Mouse (Mus musculus) cortical plate, adult 2 months (tissue): ENCODE measurements around the gene Mepe. TPM values are rescaled to one million over a fixed set of nuclear protein-coding genes. Genes with fewer than 3 reads are reported as not detected.

Source experiments
- H3K27ac ChIP-seq: fragments of 200-500 bp; 2 replicates; pipeline ENCODE4 v1.5.1; 2012; ENCODE audit warnings: low read length, control low read depth, inconsistent platforms; ENCODE audit not compliant: insufficient read depth
- H3K4me1 ChIP-seq: fragments of 200-500 bp; 2 replicates; pipeline ENCODE4 v1.6.1; 2011; ENCODE audit warnings: low read length; ENCODE audit not compliant: control insufficient read depth, insufficient read depth
- H3K4me3 ChIP-seq: fragments of 200-500 bp; 2 replicates; pipeline ENCODE4 v1.5.1; 2011; ENCODE audit warnings: mild to moderate bottlenecking, low read length, control low read depth; ENCODE audit not compliant: insufficient read depth
- CTCF ChIP-seq: fragments of 200-500 bp; IDR thresholded peaks from 2 replicates; pipeline ENCODE4 v1.5.1; 2011; ENCODE audit warnings: mild to moderate bottlenecking, control low read depth, low read length; ENCODE audit not compliant: insufficient read depth; ENCODE audit errors: extremely low read depth
- POLR2A ChIP-seq: fragments of 200-500 bp; IDR thresholded peaks from 2 replicates; pipeline ENCODE4 v1.6.1; 2011; ENCODE audit warnings: mild to moderate bottlenecking, low read length, control low read depth; ENCODE audit not compliant: insufficient read depth; ENCODE audit errors: extremely low read depth
- polyA plus RNA-seq: library from polyadenylated mRNA; depleted of rRNA; stranded (reverse); fragments of >200 nt; gene quantifications from 2 replicates; pipeline ENCODE4 v1.2.3, GENCODE M21; 2012

Gene Mepe
- polyA plus RNA-seq, 1 experiment, result not detected

DNA sequence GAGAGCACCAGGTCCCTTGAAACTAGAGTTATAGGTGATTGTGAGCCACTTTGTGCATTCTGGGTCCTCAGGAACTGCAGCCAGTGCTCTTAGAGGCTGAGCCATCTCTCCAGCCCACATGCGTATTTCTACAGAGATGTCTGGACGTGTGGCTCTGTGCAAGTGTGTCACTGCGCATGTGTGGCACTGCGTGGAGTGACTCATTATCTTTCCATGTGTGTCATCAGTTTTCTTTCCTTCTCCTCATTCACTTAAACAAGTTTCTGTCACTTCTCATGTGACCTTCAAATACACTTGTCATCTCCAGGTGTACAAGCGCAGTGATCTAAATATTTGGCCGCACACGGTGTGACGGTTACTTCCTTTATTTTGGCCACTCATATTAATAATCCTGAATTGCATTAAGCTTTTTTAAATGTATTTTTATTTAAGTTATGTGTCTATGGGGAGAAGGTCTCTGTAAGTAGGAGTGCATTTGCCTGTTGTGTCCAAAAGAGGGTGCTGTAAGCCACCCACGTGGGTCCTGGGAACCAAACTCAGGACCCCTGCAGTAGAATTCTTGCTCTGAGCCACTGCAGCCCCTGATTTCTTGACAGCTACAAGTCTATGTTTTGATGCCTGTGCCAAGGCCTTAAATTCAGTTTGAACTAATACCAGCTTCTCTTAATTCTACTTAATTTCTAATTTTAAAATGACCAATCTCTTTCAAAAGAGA, 19.6 kb downstream of the Mepe start:
- Histone ChIP-seq H3K4me3 (no peak overlapping the region), H3K27ac (no peak overlapping the region), H3K4me1 (no peaks in the 10 kb centered on the region; the same call in 1 of the 2 replicates)
- peak; percentile 34; the same call in 1 of the 2 replicates for TF ChIP-seq CTCF
- TF ChIP-seq POLR2A, result no peak

DNA sequence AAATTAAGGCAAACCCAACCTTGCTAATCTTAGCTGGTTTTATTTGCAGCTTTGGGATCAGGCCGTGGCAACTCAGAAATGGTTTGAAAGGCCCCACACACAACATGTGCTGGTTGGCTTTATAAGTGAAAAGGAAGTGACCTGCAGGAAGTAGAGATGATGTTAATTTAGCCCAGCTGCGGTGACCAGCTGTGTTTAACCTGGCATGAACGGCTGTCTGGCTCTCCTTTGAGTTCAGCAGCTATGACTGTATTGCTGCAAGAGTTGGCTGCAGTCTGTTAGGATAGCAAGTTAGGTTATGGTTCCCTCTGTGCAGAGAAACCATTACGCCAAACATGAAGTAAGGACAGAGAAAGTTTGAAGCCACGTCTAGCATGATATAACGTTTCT, 20.1 kb downstream of the Mepe start:
- no peaks in the 10 kb centered on the region for H3K4me1 ChIP-seq
- no peak for TF ChIP-seq CTCF
- TF ChIP-seq POLR2A, result no peak
- no peak overlapping the region for H3K27ac ChIP-seq
- no peak overlapping the region for H3K4me3 ChIP-seq

DNA sequence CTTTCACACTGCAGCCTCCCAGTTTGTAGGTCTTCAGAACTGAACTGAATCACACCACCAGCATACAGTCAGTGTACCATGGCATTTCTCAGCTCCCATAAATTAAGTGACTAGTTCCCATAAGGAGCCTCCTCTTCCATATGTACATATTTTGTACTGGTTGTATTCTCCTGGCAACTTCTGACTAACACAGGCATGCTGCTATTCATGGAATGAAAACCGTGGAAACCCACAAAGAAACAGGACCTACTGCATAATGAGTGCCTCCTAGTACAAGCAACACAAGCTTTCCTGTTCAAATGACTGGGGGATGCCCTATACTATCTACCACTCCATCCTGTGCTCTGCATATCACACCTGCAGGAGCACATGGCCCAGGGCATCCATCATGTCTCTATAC, 25.9 kb downstream of the Mepe start:
- Histone ChIP-seq H3K27ac (no peak overlapping the region), H3K4me3 (no peak overlapping the region), H3K4me1 (0 out of 2 replicates have a peak, but pooled peaks cover 1% of the 10 kb centered on the region)
- TF ChIP-seq CTCF (no peak), POLR2A (no peak)

DNA sequence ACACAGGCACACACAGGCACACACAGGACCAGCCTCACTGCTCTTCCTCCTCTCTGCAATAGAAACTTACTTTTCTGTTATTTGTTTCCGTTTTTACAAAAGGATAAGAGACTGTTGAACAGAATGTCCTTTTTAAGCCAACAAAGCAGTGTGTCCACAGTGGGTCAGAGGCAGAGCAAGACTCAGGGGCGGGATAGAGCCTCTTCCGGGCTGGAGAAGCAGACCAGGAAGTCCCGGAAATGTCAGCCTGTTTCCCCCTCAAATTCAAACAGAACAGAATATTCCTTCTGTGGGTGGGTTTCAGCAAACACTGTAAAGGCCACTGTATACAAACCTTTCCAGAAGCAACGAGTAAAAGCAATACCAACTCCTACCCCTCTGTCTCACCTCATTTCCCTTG, 26.7 kb downstream of the Mepe start:
- Histone ChIP-seq H3K4me1 (0 out of 2 replicates have a peak, but pooled peaks cover 1% of the 10 kb centered on the region), H3K27ac (no peak overlapping the region), H3K4me3 (no peak overlapping the region)
- TF ChIP-seq CTCF (no peak), POLR2A (no peak)

DNA sequence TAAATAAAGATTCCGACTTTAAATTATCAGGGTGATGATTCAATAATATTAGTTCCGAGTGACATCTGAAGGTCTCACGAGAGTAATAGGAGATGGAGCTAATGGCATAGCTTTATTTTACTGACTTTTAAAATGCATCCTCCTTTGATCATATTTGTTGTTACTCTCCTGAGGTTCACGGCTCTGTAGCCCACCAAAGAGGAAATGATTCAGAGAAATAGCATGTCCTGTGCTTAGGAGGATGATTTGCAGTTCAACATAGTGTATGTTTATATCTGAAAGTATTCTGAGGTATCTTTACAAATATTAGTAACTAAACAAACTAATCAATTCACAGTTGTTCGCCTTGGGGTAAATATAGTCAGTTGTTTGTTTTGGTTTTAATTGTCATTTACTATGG, 32.4 kb downstream of the Mepe start:
- no peak for TF ChIP-seq POLR2A
- TF ChIP-seq CTCF, result no peak

DNA sequence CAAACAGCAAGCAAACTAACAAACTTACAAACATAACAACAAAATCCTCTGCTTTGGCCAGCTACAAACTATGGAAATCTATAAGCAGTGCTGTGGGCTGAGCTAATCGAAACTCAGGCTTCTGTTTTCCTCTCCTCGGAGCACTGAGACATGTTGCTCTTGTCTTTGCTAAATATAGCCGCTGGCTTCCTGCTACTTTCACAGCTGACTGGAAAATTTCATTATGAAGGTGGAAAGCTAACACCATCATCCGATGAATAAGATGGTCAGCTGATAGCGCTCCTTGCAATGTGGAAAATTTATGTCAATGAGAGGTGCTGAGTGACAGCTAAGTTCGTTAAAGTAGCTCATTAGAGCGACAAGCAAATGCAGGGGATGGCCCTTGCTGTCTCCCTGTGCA, 33.5 kb downstream of the Mepe start:
- Histone ChIP-seq H3K4me1 (peaks cover 2% of the 10 kb centered on the region), H3K27ac (no peak overlapping the region), H3K4me3 (no peak overlapping the region)
- TF ChIP-seq POLR2A, result no peak
- TF ChIP-seq CTCF, result no peak

More for the DNA sequence above, 32.4 kb downstream of the Mepe start:
- Histone ChIP-seq H3K4me1 (peaks cover 2% of the 10 kb centered on the region), H3K27ac (no peak overlapping the region), H3K4me3 (no peak overlapping the region)

DNA sequence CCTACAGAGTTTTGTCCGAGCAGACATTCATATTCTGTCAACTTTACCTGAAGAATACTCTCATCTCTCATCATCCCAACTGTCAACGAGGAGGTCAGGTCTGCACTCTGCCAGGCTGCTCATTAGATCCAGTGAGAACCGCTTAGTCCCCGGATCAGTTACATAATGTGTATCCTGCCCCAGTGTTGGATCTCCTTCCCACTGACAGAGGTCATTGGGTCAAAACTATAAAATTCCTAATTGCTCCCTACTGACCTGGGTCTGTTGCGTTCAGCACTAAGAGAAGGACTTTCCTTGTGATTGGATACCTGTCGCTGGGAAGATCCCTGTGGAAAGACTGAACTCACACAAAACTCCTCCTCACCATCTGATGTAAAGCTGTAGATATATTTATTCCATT, 34.1 kb downstream of the Mepe start:
- Histone ChIP-seq H3K4me3 (no peak overlapping the region), H3K27ac (no peak overlapping the region), H3K4me1 (peaks cover 2% of the 10 kb centered on the region)
- TF ChIP-seq CTCF, result no peak
- no peak for TF ChIP-seq POLR2A

DNA sequence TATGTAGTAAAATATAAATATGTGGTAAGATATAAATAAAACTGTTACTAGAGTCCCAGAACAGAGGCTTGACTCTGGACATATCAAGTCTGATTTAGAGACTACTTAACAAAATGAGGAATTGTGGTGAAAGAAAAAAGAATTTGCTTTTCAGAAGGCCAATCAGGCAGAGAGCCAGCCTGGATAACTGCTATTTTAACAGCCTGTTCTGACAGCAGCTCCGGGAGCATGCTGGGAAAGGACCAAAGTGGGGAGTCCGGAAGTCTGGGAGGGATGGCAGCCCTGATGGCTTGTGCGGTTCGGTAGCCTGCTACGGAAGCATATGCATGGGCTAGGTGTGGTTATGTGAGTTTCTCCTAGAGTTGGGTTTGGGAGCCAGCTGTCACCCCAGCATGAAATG, 45.5 kb downstream of the Mepe start:
- no peaks in the 10 kb centered on the region for H3K4me1 ChIP-seq
- no peak overlapping the region for H3K27ac ChIP-seq
- H3K4me3 ChIP-seq, result no peak overlapping the region
- TF ChIP-seq CTCF, result no peak
- TF ChIP-seq POLR2A, result no peak

DNA sequence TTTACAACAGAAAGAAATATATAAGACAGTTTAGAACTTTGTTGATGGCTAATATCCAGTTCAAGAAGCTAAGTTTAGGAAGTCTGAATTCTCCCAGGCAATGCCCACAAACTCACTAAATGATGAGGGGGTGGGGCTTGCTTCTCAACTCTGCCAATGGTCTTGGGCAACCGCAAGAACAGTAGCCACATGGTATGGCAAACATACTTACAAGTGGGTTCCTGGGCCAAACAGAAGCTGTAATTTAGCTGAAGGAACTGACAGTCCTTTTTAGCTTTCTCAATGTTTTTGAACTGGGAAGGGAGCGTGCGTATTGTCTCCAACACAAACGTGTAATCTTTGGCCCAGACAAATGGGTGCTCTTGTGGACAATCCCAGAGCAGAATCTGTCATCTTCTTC, 46.2 kb downstream of the Mepe start:
- Histone ChIP-seq H3K4me1 (no peaks in the 10 kb centered on the region), H3K27ac (no peak overlapping the region), H3K4me3 (no peak overlapping the region)
- TF ChIP-seq POLR2A, result no peak
- TF ChIP-seq CTCF, result no peak

DNA sequence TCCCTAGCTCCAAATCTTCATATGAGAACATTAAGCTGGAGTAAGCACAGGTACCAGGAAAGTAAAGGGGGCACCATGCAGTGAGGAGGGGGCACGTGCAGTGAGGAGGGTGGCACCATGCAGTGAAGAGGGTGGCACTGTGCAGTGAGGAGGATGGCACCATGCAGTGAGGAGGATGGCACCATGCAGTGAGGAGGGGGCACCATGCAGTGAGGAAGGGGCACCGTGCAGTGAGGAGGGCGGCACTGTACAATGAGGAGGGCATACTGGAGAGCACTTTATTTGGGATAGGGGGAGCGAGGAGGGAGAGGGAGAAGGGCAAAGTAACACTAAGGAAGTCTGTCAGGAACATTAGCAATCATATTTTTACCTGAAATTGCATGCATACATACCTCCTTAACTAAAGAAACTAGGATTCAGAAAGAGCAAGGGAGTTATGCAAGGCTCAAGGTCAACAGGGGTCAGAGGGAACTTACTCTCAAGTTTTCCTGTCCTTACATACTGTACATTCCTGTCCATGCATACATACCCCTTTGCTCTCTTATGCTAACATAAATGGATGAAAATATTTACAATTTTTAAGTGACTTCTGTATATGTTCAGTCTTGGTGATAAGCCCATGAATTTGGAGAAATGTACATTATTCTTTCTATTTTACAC, 48.6 kb downstream of the Mepe start:
- Histone ChIP-seq H3K27ac (no peak overlapping the region), H3K4me3 (no peak overlapping the region), H3K4me1 (no peaks in the 10 kb centered on the region)
- TF ChIP-seq CTCF (no peak), POLR2A (no peak)

DNA sequence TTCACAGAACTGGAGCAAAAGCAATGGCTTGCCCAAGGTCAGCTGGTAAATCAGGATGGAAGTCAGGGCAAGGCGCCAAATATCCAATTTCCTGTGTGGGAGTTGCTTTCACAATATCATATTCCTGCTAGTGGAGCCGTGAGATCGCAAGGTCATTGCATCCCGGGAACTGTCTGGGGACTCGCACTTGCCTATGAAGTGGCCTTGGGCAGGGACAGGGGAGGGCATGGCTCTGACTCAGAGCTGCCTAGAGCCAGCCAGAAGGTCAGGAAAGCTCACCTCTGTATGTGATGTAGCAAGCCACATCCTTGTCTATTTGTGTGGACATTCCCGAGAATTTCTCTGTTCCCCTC, 49.2 kb downstream of the Mepe start:
- Histone ChIP-seq H3K27ac (no peak overlapping the region), H3K4me1 (no peaks in the 10 kb centered on the region), H3K4me3 (no peak overlapping the region)
- TF ChIP-seq CTCF (no peak), POLR2A (no peak)
